Mouse (Mus musculus) lung, postnatal 0 days (tissue): ENCODE measurements around the gene Rtbdn. TPM values are rescaled to one million over a fixed set of nuclear protein-coding genes. Genes with fewer than 3 reads are reported as not detected.
A peak's percentile ranks its signal among the peaks of the same experiment; 100 is the strongest.

Experiments
- ATAC-seq: fragments of 200-750 bp; cut with Nextera tagmentation; 2 replicates; pipeline ENCODE4 v1.8.0; 2017; ENCODE audit warnings: moderate library complexity
- DNase-seq: peaks from one replicate; pipeline ENCODE4 v3.0.0-alpha.2; 2016; ENCODE audit warnings: low spot score
- H3K27ac ChIP-seq: fragments of 300-500 bp; sonication (generic); 2 replicates; pipeline ENCODE4 v1.5.1; 2014; ENCODE audit warnings: antibody characterized with exemption, mild to moderate bottlenecking, low read length, mixed read lengths
- H3K27me3 ChIP-seq: fragments of 300-500 bp; sonication (generic); replicated peaks from 2 replicates; pipeline ENCODE4 v1.6.1; 2014; ENCODE audit warnings: low read length, mixed read lengths; ENCODE audit not compliant: insufficient read depth
- H3K36me3 ChIP-seq: fragments of 300-500 bp; sonication (generic); 2 replicates; pipeline ENCODE4 v1.6.1; 2014; ENCODE audit warnings: low read length, mixed read lengths; ENCODE audit not compliant: insufficient read depth
- H3K4me1 ChIP-seq: fragments of 300-500 bp; sonication (generic); 2 replicates; pipeline ENCODE4 v1.6.1; 2014; ENCODE audit warnings: antibody characterized with exemption, low read depth, low read length, mixed read lengths; ENCODE audit not compliant: insufficient read depth
- H3K4me2 ChIP-seq: fragments of 300-500 bp; sonication (generic); replicated peaks from 2 replicates; pipeline ENCODE4 v1.6.1; 2014; ENCODE audit warnings: low read depth, mild to moderate bottlenecking, low read length, moderate library complexity, mixed read lengths
- H3K4me3 ChIP-seq: fragments of 300-500 bp; sonication (generic); 2 replicates; pipeline ENCODE4 v1.5.1; 2014; ENCODE audit warnings: low read depth, low read length
- H3K9ac ChIP-seq: fragments of 300-500 bp; sonication (generic); replicated peaks from 2 replicates; pipeline ENCODE4 v1.6.1; 2014; ENCODE audit warnings: low read depth, mild to moderate bottlenecking
- H3K9me3 ChIP-seq: fragments of 300-500 bp; sonication (generic); 2 replicates; pipeline ENCODE4 v1.6.1; 2016; ENCODE audit warnings: low read length, mixed read lengths
- CTCF ChIP-seq: IDR thresholded peaks from 2 replicates; pipeline ENCODE4 v1.5.1; 2016; ENCODE audit warnings: antibody characterized with exemption, mild to moderate bottlenecking
- EP300 ChIP-seq: IDR thresholded peaks from 2 replicates; pipeline ENCODE4 v1.6.1; 2016; ENCODE audit warnings: antibody characterized with exemption, mild to moderate bottlenecking, control low read depth
- WGBS: fragments of 180-500 bp; shearing (Covaris S2); extraction: QIAGEN DNeasy Blood & Tissue Kit; methylation state at CpG from one replicate; pipeline ENCODE4 v1.1.7; 2014; 5-methylcytosine and 5-hydroxymethylcytosine counted together
- polyA plus RNA-seq: library from polyadenylated mRNA; unstranded; fragments of >200 nt; fragmentation: Nextera tagmentation; extraction: Ambion mirVana; gene quantifications from 2 replicates; pipeline ENCODE4 v1.2.1, GENCODE M21; 2015

Gene Rtbdn
- polyA plus RNA-seq, 1 experiment from 2014 or later, result not detected

- H3K36me3 ChIP-seq, result no peaks in the 10 kb centered on the region
- TF ChIP-seq EP300 (no peak), CTCF (peak; percentile 81)
- H3K27me3 ChIP-seq, result peaks cover 24% of the 10 kb centered on the region
- H3K4me2 ChIP-seq, result peak overlapping the region; percentile 44
- peak; percentile 70 for DNase-seq
- H3K27ac ChIP-seq, result no peak overlapping the region
- H3K9ac ChIP-seq, result no peak overlapping the region
- peak overlapping the region; percentile 12; the same call in 1 of the 2 replicates for H3K4me3 ChIP-seq
- H3K4me1 ChIP-seq, result no peaks in the 10 kb centered on the region
- 5% methylated on average over 50 of the region's 52 CpGs for WGBS
- H3K9me3 ChIP-seq, result no peaks in the 10 kb centered on the region
- peak; percentile 64 for ATAC-seq
Observed at GRCm38 (mm10) chr8:84928456-84929306, 18.1 kb upstream of the Rtbdn start.

DNA sequence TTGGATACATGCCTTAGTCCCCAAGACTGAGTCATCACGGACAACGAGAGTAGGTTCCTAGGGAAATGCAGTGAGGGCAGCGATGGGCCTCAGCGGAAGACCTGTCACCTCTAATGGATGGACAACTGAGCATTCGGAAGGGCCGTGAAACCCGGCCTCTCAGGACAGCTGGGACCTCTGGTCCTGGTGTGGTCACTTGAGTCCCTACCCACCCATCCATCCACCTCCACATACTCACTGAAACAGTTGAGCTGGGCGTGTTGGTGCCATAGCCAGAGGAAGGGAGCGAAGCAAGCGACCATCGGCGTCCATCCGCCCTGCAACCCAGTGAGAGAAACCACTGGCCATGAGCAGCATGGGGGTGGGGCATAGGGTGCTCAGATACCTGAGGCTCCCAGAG is 16.2 kb upstream of the Rtbdn start:
- Histone ChIP-seq H3K4me1 (no peaks in the 10 kb centered on the region), H3K27me3 (peaks cover 35% of the 10 kb centered on the region), H3K4me2 (no peak overlapping the region), H3K9me3 (no peaks in the 10 kb centered on the region), H3K27ac (no peak overlapping the region), H3K36me3 (no peaks in the 10 kb centered on the region), H3K4me3 (no peak overlapping the region), H3K9ac (no peak overlapping the region)
- ATAC-seq (no peak), DNase-seq (no peak)
- TF ChIP-seq CTCF (no peak), EP300 (no peak)
- 87% methylated on average over 13 of the region's 13 CpGs for WGBS

- TF ChIP-seq EP300 (no peak), CTCF (no peak)
- DNase-seq (no peak), ATAC-seq (no peak)
- Histone ChIP-seq H3K4me3 (no peak overlapping the region), H3K9ac (no peak overlapping the region), H3K4me2 (no peak overlapping the region), H3K27me3 (peaks cover 45% of the 10 kb centered on the region), H3K4me1 (no peaks in the 10 kb centered on the region), H3K27ac (no peak overlapping the region), H3K9me3 (no peaks in the 10 kb centered on the region), H3K36me3 (no peaks in the 10 kb centered on the region)
- 73% methylated on average over 16 of the region's 16 CpGs for WGBS
Observed at GRCm38 (mm10) chr8:84933767-84934559, 12.8 kb upstream of the Rtbdn start.

- peak; percentile 50 for ATAC-seq
- Histone ChIP-seq H3K9me3 (no peaks in the 10 kb centered on the region), H3K27ac (no peak overlapping the region), H3K9ac (no peak overlapping the region), H3K27me3 (peaks cover 36% of the 10 kb centered on the region), H3K4me3 (no peak overlapping the region), H3K4me2 (no peak overlapping the region), H3K36me3 (no peaks in the 10 kb centered on the region), H3K4me1 (no peaks in the 10 kb centered on the region)
- 1% methylated on average over 15 of the region's 15 CpGs for WGBS
- TF ChIP-seq CTCF, result no peak
- DNase-seq, result peak; percentile 29
Observed at GRCm38 (mm10) chr8:84934860-84935259, 11.9 kb upstream of the Rtbdn start.

- Histone ChIP-seq H3K27me3 (peaks cover 30% of the 10 kb centered on the region), H3K36me3 (no peaks in the 10 kb centered on the region), H3K27ac (no peak overlapping the region), H3K4me3 (no peak overlapping the region), H3K9me3 (no peaks in the 10 kb centered on the region), H3K4me1 (no peaks in the 10 kb centered on the region), H3K9ac (no peak overlapping the region), H3K4me2 (no peak overlapping the region)
- no peak for DNase-seq
- TF ChIP-seq EP300 (no peak), CTCF (no peak)
- no peak; the same call in 1 of the 2 replicates for ATAC-seq
- WGBS, result 3% methylated on average over 14 of the region's 14 CpGs
Observed at GRCm38 (mm10) chr8:84935489-84935888, 11.3 kb upstream of the Rtbdn start.
